In the genomic region with DNA sequence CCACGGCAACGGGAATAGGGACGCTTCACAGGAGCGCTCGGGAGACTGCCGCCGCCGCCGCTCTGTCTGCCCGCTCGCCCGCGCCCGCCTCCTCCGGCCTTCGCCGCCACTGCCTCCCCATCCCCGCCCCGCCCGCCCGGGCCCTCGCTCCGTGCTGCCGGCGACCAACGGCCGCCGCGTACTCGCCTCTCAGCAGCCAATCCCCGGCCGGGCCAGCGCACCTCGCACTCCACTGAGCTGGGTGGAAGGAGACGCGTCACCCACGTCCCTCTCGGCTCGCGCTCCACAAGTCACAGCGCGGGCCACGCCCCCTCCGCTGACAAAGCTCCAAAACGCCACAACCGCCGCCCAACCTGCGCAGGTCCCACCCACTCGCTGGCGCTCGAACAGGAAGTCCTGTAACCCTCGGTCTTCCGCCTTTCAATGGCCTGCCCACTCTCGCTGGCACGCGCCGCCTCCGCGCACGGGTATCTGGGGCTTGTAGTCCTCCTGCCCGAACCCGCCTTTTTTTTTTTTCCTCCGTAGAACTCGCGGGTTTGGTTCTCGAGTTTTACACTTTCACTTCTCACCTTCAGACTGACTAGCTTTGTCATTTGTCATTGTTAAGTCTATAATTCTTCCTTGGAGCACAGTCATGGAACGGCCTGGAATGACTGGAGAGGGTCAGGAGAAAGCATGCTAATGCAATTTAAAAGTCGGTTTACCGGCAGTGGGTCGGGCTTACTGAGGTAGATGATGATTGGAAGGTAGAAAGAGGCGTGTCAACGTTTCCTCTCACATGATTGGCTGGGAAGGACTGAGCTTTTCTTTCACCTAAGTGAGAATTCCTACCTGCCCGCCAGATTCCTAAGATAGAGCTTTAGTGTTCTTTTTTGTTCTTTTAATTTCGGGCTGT, we compare ENCODE assay signal across 8 mouse cellular contexts. TPM values are rescaled to one million over a fixed set of nuclear protein-coding genes. Genes with fewer than 3 reads are reported as not detected.
DNase-seq lines count a peak whose midpoint lies in the region; ATAC-seq and TF ChIP-seq lines count a peak whose summit lies in the region.

A gene (minus strand): TSS at position 130 of the 895 bp plus-strand sequence.

- peak; percentile 43 to 65; a peak in 3 of 4 replicates for TF ChIP-seq POLR2A in MEL (IDR thresholded peaks at IDR 0.05; ENCODE audit: control insufficient read depth in 1 of 2, insufficient read depth in 1 of 2, low read depth in 1 of 2, low read length in 2 of 2, poor library complexity in 1 of 2)
- TF ChIP-seq POLR2A in cerebellum, adult 2 months (IDR thresholded peaks at IDR 0.05; ENCODE audit: borderline replicate concordance, insufficient read depth, low read length), result peak; percentile 51; the same call in 1 of the 2 replicates

- peak within 1 kb of the TSS; percentile 76 for H3K4me2 ChIP-seq in forebrain, postnatal 0 days (ENCODE audit: low read depth)
- H3K4me2 ChIP-seq in lung, embryonic 15.5 days, result peak within 1 kb of the TSS; percentile 76

- TF ChIP-seq CTCF in MEL (IDR thresholded peaks at IDR 0.05 in 2 of 3, conservative IDR thresholded peaks at IDR 0.05 in 1 of 3; ENCODE audit: control insufficient read depth in 1 of 3, insufficient read depth in 1 of 3, low read depth in 2 of 3, low read length in 3 of 3, poor library complexity in 1 of 3, severe bottlenecking in 1 of 3), result no peak
- TF ChIP-seq CTCF in cerebellum, adult 2 months (IDR thresholded peaks at IDR 0.05; ENCODE audit: borderline replicate concordance, insufficient read depth, low read depth, low read length), result no peak
- no peak for TF ChIP-seq CTCF in forebrain, postnatal 0 days (IDR thresholded peaks at IDR 0.05; ENCODE audit: low read depth)

- peak; percentile 98 for ATAC-seq in forebrain, postnatal 0 days
- ATAC-seq in lung, embryonic 15.5 days (ENCODE audit: borderline replicate concordance, extremely low read depth, low FRiP score, low TSS enrichment), result peak; percentile 98

- peak within 1 kb of the TSS; percentile 86 for H3K9ac ChIP-seq in MEL (ENCODE audit: control insufficient read depth, low read depth, low read length, poor library complexity, severe bottlenecking)
- H3K9ac ChIP-seq in forebrain, postnatal 0 days, result peak within 1 kb of the TSS; percentile 83
- H3K9ac ChIP-seq in lung, embryonic 15.5 days, result peak within 1 kb of the TSS; percentile 79

- peak within 1 kb of the TSS; percentile 89 to 99 for H3K4me3 ChIP-seq in MEL (ENCODE audit: control insufficient read depth in 1 of 2, insufficient read depth in 1 of 2, low read depth in 2 of 2, low read length in 2 of 2)
- H3K4me3 ChIP-seq in cerebellum, adult 2 months (replicated peaks; ENCODE audit: insufficient read depth, low read depth, low read length), result peak within 1 kb of the TSS; percentile 87
- peak within 1 kb of the TSS; percentile 73 for H3K4me3 ChIP-seq in forebrain, postnatal 0 days (ENCODE audit: low read depth, low read length)
- peak within 1 kb of the TSS; percentile 67 for H3K4me3 ChIP-seq in lung, embryonic 15.5 days

- peaks cover 0 to 16% of the 10 kb centered on the region in 2 experiments; a peak in 2 of 4 replicates for H3K36me3 ChIP-seq in MEL (ENCODE audit: control insufficient read depth in 1 of 2, insufficient read depth in 2 of 2, low read length in 2 of 2)
- H3K36me3 ChIP-seq in forebrain, postnatal 0 days (ENCODE audit: insufficient read depth), result no peaks in the 10 kb centered on the region
- H3K36me3 ChIP-seq in lung, embryonic 15.5 days, result no peaks in the 10 kb centered on the region

- peak within 1 kb of the TSS; percentile 82 for H3K27ac ChIP-seq in MEL (ENCODE audit: control insufficient read depth, low read depth, low read length)
- H3K27ac ChIP-seq in cerebellum, adult 2 months (ENCODE audit: insufficient read depth, low read length), result peak within 1 kb of the TSS; percentile 76
- peak within 1 kb of the TSS; percentile 95 for H3K27ac ChIP-seq in forebrain, postnatal 0 days (ENCODE audit: low read depth, low read length)
- H3K27ac ChIP-seq in lung, embryonic 15.5 days, result peak within 1 kb of the TSS; percentile 98

- no peaks in the 10 kb centered on the region for H3K9me3 ChIP-seq in MEL (replicated peaks; ENCODE audit: insufficient read depth, low read length)
- no peaks in the 10 kb centered on the region for H3K9me3 ChIP-seq in forebrain, postnatal 0 days (ENCODE audit: low read length)
- H3K9me3 ChIP-seq in lung, embryonic 15.5 days, result no peaks in the 10 kb centered on the region

- WGBS in cerebellum, adult 2 months, result under 1% methylated on average over 61 of the region's 74 CpGs
- WGBS in forebrain, postnatal 0 days, result under 1% methylated on average over 73 of the region's 74 CpGs
- under 1% methylated on average over 35 of the region's 74 CpGs for WGBS in lung, embryonic 15.5 days

- peak; percentile 99 for DNase-seq in MEL (ENCODE audit: low read depth, low spot score)
- DNase-seq in cerebellum, adult 2 months, result peak; percentile 100
- peak; percentile 100 for DNase-seq in forebrain, postnatal 0 days
- peak; percentile 100 for DNase-seq in heart, postnatal 4 days
- peak; percentile 100 for DNase-seq in layer of hippocampus, adult 8-10 months (ENCODE audit: low spot score in 2 of 2)
- DNase-seq in ovary, adult 18-20 months (ENCODE audit: low spot score), result peak; percentile 100
- DNase-seq in thymus, postnatal 0 days (ENCODE audit: low spot score), result peak; percentile 100

- peaks cover 4 to 8% of the 10 kb centered on the region in 2 experiments; a peak in 2 of 4 replicates for H3K4me1 ChIP-seq in MEL (ENCODE audit: control insufficient read depth in 1 of 2, insufficient read depth in 2 of 2, low read length in 2 of 2)
- H3K4me1 ChIP-seq in cerebellum, adult 2 months (ENCODE audit: control insufficient read depth, insufficient read depth, low read length), result no peaks in the 10 kb centered on the region; the same call in 1 of the 2 replicates
- peaks cover 16% of the 10 kb centered on the region; the same call in 1 of the 2 replicates for H3K4me1 ChIP-seq in forebrain, postnatal 0 days (ENCODE audit: insufficient read depth)
- peaks cover 25% of the 10 kb centered on the region for H3K4me1 ChIP-seq in lung, embryonic 15.5 days

- no peaks in the 10 kb centered on the region for H3K27me3 ChIP-seq in MEL (ENCODE audit: control insufficient read depth in 1 of 2, insufficient read depth in 2 of 2, low read length in 2 of 2)
- H3K27me3 ChIP-seq in cerebellum, adult 2 months (ENCODE audit: control insufficient read depth, insufficient read depth, low read length), result no peaks in the 10 kb centered on the region
- no peaks in the 10 kb centered on the region for H3K27me3 ChIP-seq in forebrain, postnatal 0 days (ENCODE audit: insufficient read depth, low read length)
- H3K27me3 ChIP-seq in lung, embryonic 15.5 days, result no peaks in the 10 kb centered on the region

- no peak for TF ChIP-seq RAD21 in MEL (IDR thresholded peaks at IDR 0.05; ENCODE audit: low read depth, low read length)

- H3K79me2 ChIP-seq in MEL (ENCODE audit: control insufficient read depth, insufficient read depth, low read length, poor library complexity), result peaks cover 21% of the 10 kb centered on the region

- TF ChIP-seq EP300 in MEL (IDR thresholded peaks at IDR 0.05; ENCODE audit: low read depth in 1 of 2, low read length in 2 of 2), result peak in 1 of 2 experiments; percentile 31; a peak in 1 of 4 replicates

TF ChIP-seq in MEL, 35 proteins besides CTCF, POLR2A, EP300 and RAD21 (continues in another document):
- no peak for TF ChIP-seq CHD2 (IDR thresholded peaks at IDR 0.05; ENCODE audit: low read length)
- TF ChIP-seq KAT2A (conservative IDR thresholded peaks at IDR 0.05; ENCODE audit: low read depth, low read length), result peak; percentile 68
- peak; percentile 29; the same call in 1 of the 2 replicates for TF ChIP-seq TCF12 (IDR thresholded peaks at IDR 0.05; ENCODE audit: low read depth, low read length)
- TF ChIP-seq NRF1 (IDR thresholded peaks at IDR 0.05; ENCODE audit: insufficient read depth, low read depth, low read length, poor library complexity, severe bottlenecking), result peak; percentile 81
- TF ChIP-seq USF2 (IDR thresholded peaks at IDR 0.05; ENCODE audit: borderline replicate concordance in 1 of 2, insufficient read depth in 1 of 2, low read depth in 1 of 2, low read length in 2 of 2), result no peak
- no peak for TF ChIP-seq POLR2AphosphoS5 (IDR thresholded peaks at IDR 0.05; ENCODE audit: borderline replicate concordance, low read depth, low read length)
- peak; percentile 51 for TF ChIP-seq MAX (IDR thresholded peaks at IDR 0.05; ENCODE audit: low read length)
- TF ChIP-seq ELF1 (IDR thresholded peaks at IDR 0.05; ENCODE audit: low read depth, low read length), result peak; percentile 98
- no peak for TF ChIP-seq GATA1 (IDR thresholded peaks at IDR 0.05; ENCODE audit: low read depth, low read length)
- peak; percentile 36; the same call in 1 of the 2 replicates for TF ChIP-seq ETS1 (IDR thresholded peaks at IDR 0.05; ENCODE audit: low read depth, low read length)
- TF ChIP-seq ZMIZ1 (IDR thresholded peaks at IDR 0.05; ENCODE audit: low read depth, low read length), result peak; percentile 82
- TF ChIP-seq POLR2AphosphoS2 (IDR thresholded peaks at IDR 0.05; ENCODE audit: low read length), result no peak; the same call in 1 of the 2 replicates
- TF ChIP-seq MYB (IDR thresholded peaks at IDR 0.05; ENCODE audit: low read depth, low read length), result 0 out of 2 replicates have a peak, but pooled peaks have one; percentile 27
- TF ChIP-seq MYC (IDR thresholded peaks at IDR 0.05; ENCODE audit: low read depth, low read length), result peak; percentile 66; the same call in 1 of the 2 replicates
- TF ChIP-seq HCFC1 (IDR thresholded peaks at IDR 0.05; ENCODE audit: low read depth, low read length), result peak; percentile 94
- no peak for TF ChIP-seq CHD1 (IDR thresholded peaks at IDR 0.05; ENCODE audit: low read depth, low read length)
- TF ChIP-seq NELFE (IDR thresholded peaks at IDR 0.05; ENCODE audit: low read depth, low read length), result peak; percentile 68
- TF ChIP-seq MAZ (IDR thresholded peaks at IDR 0.05; ENCODE audit: low read depth, low read length), result no peak
- peak; percentile 93 for TF ChIP-seq MXI1 (IDR thresholded peaks at IDR 0.05; ENCODE audit: low read depth, low read length)
- peak; percentile 86 for TF ChIP-seq SIN3A (IDR thresholded peaks at IDR 0.05; ENCODE audit: low read length)

RNA-seq across cellular contexts. Expression of the gene that starts here (rescaled TPM):
- total RNA-seq in MEL (2012; rRNA removed), result 4.8 and 6.4 TPM in 2 replicates
- 1 to 10 TPM in 1 of 2 experiments, not detected in 1; 6.8 TPM for polyA plus RNA-seq in MEL (2012; ENCODE audit: insufficient read depth in 1 of 2, insufficient read length in 2 of 2, low read depth in 1 of 2, low replicate concordance in 2 of 2, missing spikeins in 1 of 2)
- 15.1 and 17.3 TPM in 2 replicates for polyA plus RNA-seq in cerebellum, adult 2 months (2012; rRNA removed)
- 39.6 and 40.9 TPM in 2 replicates for total RNA-seq in forebrain, postnatal 0 days (2014; rRNA removed)
- 17.8 and 18.5 TPM in 2 replicates for polyA plus RNA-seq in forebrain, postnatal 0 days (2015; fragmentation: Nextera tagmentation; extraction: Ambion mirVana)
- 10 to 100 TPM; 27.1 to 29.2 TPM for total RNA-seq in heart, postnatal 4 days (2021)
- 10 to 100 TPM; 35.1 to 45.5 (median 39.0) TPM for total RNA-seq in layer of hippocampus, adult 8-10 months (2022)
- 18.8 and 22.4 TPM in 2 replicates for polyA plus RNA-seq in lung, embryonic 15.5 days (2015; fragmentation: Nextera tagmentation; extraction: Ambion mirVana)
- 17.8 and 25.0 TPM in 2 replicates for polyA plus RNA-seq in thymus, postnatal 0 days (2015; fragmentation: Nextera tagmentation; extraction: Ambion mirVana)

Comparison
In these comparisons a context has a peak if more than half of its experiments do, and no peak if none do; other contexts are left out.
1. Peak in every context shown above with its lines: DNase-seq, ATAC-seq, H3K4me3 ChIP-seq and H3K27ac ChIP-seq.